Mouse (Mus musculus) monocyte, adult 2 months (primary cell): ENCODE data around the gene Olfr711.
"Not testable (repeated sequence)": the region's sequence is repeated elsewhere in the genome, so short reads cannot be mapped to it uniquely, and the experiment has no call there.

Experiments
- DNase-seq, 2 experiments: peaks; one replicate each; pipeline ENCODE4 v3.0.0; 2022; ENCODE audit warnings: low spot score in 2 of 2, low read depth in 1 of 2

The Olfr711 gene

GRCm38 (mm10) chr7:106975353-106975752 lies at the start of gene Olfr711:
Gene Olfr711 (minus strand): TSS chr7:106975453.
- DNase-seq: no peak

GRCm38 (mm10) chr7:107005972-107006371 lies 30.7 kb upstream of the Olfr711 start, which contains the start of gene Olfr2:
Gene Olfr2 (minus strand): TSS chr7:107006072.
- DNase-seq: no peak

DNA sequence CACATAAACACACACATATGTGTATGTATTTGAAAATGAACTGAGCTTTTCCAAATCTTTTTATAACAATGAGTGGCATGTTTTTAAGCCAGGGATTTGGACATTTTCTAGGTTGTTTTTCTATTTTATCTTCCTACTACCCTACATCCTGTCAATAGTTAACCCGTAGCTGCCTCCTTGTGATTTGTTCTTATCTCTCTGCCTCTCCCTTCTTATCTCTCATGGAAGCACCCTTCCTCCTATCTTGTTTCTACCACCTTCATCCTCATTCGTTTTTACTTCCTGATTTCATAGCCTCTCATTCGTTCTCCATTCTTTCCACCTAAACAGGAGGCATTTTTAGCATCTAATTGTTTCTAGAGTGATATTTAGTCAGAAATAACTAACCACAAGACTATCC lies 28.9 kb upstream of the Olfr711 start:
- no peak for DNase-seq

DNA sequence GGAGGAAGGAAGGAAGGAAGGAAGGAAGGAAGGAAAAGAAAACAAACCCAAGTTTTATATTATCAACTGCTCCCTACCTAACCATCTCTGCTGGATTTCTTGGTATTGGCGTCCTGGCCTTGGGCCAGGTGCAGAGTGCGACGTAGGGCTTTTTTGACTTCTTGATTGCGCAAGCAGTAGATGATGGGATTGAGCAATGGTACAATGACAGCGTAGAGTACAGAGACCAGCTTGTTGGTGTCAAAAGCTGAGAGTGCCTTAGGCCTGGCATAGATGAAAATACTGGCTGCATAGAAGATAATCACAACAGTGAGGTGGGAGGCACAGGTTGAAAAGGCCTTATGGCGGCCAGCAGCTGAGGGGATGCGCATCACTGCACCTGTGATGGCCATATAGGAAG lies 25.5 kb upstream of the Olfr711 start:
- DNase-seq: no peak

GRCm38 (mm10) chr7:106985236-106985635 lies 10.0 kb upstream of the Olfr711 start:
- no peak for DNase-seq

DNA sequence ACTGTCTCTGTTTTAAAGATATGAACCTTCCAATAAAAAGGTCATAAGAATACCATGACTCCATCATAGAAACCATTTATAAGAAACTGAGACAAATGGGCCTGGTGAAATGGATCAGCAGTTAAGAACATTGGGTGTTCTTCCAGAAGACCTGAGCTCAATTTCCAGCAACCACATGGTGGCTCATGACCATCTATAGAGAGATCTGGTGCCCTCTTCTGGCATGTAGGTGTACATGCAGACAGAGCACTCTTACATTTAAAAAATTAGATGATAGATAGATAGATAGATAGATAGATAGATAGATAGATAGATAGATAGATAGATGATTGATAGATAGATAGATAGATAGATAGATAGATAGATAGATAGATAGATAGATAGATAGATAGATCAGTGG lies 7.8 kb downstream of the Olfr711 start:
- DNase-seq: not testable (repeated sequence)

- no peak for DNase-seq
These were observed 11.4 kb downstream of the Olfr711 start, which contains the start of gene Olfr6 for GRCm38 (mm10) chr7:106963837-106964236. Gene Olfr6 (minus strand): TSS chr7:106963937.

- no peak for DNase-seq
These were observed 27.0 kb downstream of the Olfr711 start, which contains the start of gene Olfr710 for GRCm38 (mm10) chr7:106948212-106948611. Gene Olfr710 (minus strand): TSS chr7:106948312.

GRCm38 (mm10) chr7:106932119-106932518 lies 43.1 kb downstream of the Olfr711 start, which contains the start of gene Olfr709-ps1:
Gene Olfr709-ps1 (minus strand): TSS chr7:106932219.
- no peak for DNase-seq

DNA sequence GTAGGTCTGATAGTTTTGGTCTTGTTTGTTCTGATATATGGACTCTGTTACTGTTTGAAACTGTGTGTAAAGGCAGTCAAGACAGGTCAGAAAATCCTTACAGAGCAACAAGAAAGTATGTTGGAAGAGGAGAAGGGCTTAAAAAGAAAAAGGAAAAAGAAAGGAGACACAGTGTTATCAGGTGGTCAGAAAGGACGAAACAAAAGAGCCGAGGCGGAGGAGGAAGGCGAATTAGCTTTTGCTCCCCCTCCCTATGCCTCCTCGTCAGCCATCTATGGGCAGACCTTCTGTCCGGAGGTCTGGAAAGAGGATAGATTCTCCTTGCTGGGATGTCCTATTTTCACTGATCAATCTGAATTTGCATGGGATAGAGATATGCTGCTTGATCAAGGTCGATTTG lies 54.3 kb downstream of the Olfr711 start:
- not testable (repeated sequence) for DNase-seq
